Mouse (Mus musculus): ENCODE data around the gene Armh3.

- TF ChIP-seq POLR2A (IDR thresholded peaks at IDR 0.05; ENCODE audit: insufficient read depth, low read depth, low read length) (no peak), CTCF (IDR thresholded peaks at IDR 0.05; ENCODE audit: insufficient read depth, low read depth, low read length) (no peak)
Measured at GRCm38 (mm10) chr19:45782315-45783001, 215.8 kb downstream of the Armh3 start.

Measured in olfactory bulb, adult 2 months (tissue).